Mouse (Mus musculus) kidney, postnatal 10 days (tissue): ENCODE measurements around the gene Clk2.

ENCODE experiments used
- DNase-seq: peaks from one replicate; pipeline ENCODE4 v3.0.0; 2021; ENCODE audit warnings: mixed read lengths

Clk2 gene

DNA sequence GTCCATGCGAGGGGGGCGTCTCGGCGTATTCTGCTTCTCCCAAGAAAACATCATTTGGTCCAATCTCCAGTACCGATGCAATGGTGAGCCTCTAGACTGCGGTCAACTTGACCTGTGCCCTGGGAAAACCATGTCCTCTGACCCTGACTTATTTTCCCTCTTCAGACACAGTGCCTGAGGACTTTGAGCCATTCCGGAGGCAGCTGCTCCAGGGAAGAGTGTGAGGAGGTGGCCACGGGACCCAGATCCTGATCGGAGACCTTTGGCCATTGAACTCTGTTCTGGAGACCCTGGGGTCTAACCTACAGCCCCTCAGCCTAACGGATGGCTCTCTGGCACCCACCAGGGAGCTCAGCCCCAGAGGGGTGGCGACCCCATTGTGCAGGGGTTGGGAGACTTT, 61.8 kb downstream of the Clk2 start:
- DNase-seq, result no peak
